Mouse (Mus musculus) heart, embryonic 16.5 days (tissue): Measurements from ENCODE around the gene 4930442H23Rik. TPM values are rescaled to one million over a fixed set of nuclear protein-coding genes. Genes with fewer than 3 reads are reported as not detected.

ENCODE experiments used
- ATAC-seq: fragments of 200-750 bp; cut with Nextera tagmentation; replicated peaks from 2 replicates; pipeline ENCODE4 v1.8.0; 2017; ENCODE audit warnings: moderate number of reproducible peaks; ENCODE audit not compliant: insufficient read depth, low FRiP score; ENCODE audit errors: extremely low read depth
- H3K27ac ChIP-seq: fragments of 300-500 bp; sonication (generic); 2 replicates; pipeline ENCODE4 v1.5.1; 2014; ENCODE audit warnings: mild to moderate bottlenecking, low read length, control low read depth, moderate library complexity
- H3K27me3 ChIP-seq: fragments of 300-500 bp; sonication (generic); 2 replicates; pipeline ENCODE4 v1.6.1; 2014; ENCODE audit warnings: low read length, mixed read lengths; ENCODE audit not compliant: control insufficient read depth, insufficient read depth
- H3K36me3 ChIP-seq: fragments of 300-500 bp; sonication (generic); 2 replicates; pipeline ENCODE4 v1.6.1; 2014; ENCODE audit not compliant: control insufficient read depth, insufficient read depth
- H3K4me1 ChIP-seq: fragments of 300-500 bp; sonication (generic); 2 replicates; pipeline ENCODE4 v1.6.1; 2014; ENCODE audit warnings: low read length, mixed read lengths; ENCODE audit not compliant: control insufficient read depth, insufficient read depth
- H3K4me2 ChIP-seq: fragments of 300-500 bp; sonication (generic); 2 replicates; pipeline ENCODE4 v1.6.1; 2014; ENCODE audit warnings: low read depth, mild to moderate bottlenecking, control low read depth, low read length
- H3K4me3 ChIP-seq: fragments of 300-500 bp; sonication (generic); 2 replicates; pipeline ENCODE4 v1.5.1; 2014; ENCODE audit warnings: mild to moderate bottlenecking, control low read depth, low read length
- H3K9ac ChIP-seq: fragments of 300-500 bp; sonication (generic); 2 replicates; pipeline ENCODE4 v1.6.1; 2014; ENCODE audit warnings: low read length, control low read depth
- H3K9me3 ChIP-seq: fragments of 300-500 bp; sonication (generic); replicated peaks from 2 replicates; pipeline ENCODE4 v1.6.1; 2016; ENCODE audit warnings: low read length; ENCODE audit not compliant: control insufficient read depth
- WGBS: fragments of 180-500 bp; shearing (Covaris S2); extraction: QIAGEN DNeasy Blood & Tissue Kit; methylation state at CpG from one replicate; pipeline ENCODE4 v1.1.7; 2014; 5-methylcytosine and 5-hydroxymethylcytosine counted together
- polyA plus RNA-seq: library from polyadenylated mRNA; unstranded; fragments of >200 nt; fragmentation: Nextera tagmentation; extraction: Ambion mirVana; gene quantifications from 2 replicates; pipeline ENCODE4 v1.2.1, GENCODE M21; 2015

The 4930442H23Rik gene
- polyA plus RNA-seq, 1 experiment from 2014 or later, result 0.11 TPM

DNA sequence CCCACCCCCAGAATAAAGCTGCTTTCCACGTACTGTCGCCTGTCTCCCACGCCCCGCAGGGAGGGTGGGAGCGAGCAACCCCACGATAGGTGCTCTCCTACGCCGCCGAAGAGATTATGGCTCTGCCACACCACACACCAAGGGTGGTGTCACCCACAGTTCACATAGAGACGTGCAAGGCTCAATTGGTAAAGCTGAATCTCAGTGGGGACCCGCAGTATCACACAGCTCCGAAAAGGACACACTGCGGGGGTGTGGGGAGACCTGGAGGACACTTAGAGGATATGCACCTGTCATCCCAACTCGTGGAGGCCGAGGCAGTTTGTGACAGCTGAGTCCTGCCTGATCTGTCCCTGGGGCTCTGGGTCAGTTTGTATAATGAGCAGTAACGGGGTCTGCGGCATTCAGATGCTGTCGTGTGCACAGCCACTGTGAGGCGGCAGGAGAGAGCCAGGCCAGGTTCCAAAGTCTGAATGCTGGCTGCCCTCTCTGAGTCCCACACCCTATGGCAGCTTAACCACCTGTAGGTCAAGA lies 9.4 kb upstream of the 4930442H23Rik start:
- Histone ChIP-seq H3K4me2 (peak overlapping the region; percentile 96), H3K27me3 (0 out of 2 replicates have a peak, but pooled peaks cover 7% of the 10 kb centered on the region), H3K4me1 (peaks cover 24% of the 10 kb centered on the region), H3K36me3 (peaks cover 9% of the 10 kb centered on the region), H3K9me3 (no peaks in the 10 kb centered on the region), H3K27ac (peak overlapping the region; percentile 100), H3K4me3 (peak overlapping the region; percentile 68), H3K9ac (peak overlapping the region; percentile 90)
- 4% methylated on average over 19 of the region's 19 CpGs for WGBS
- ATAC-seq, result no peak; the same call in 1 of the 2 replicates

- WGBS, result 1% methylated on average over 90 of the region's 93 CpGs
- H3K36me3 ChIP-seq, result peaks cover 9% of the 10 kb centered on the region
- peaks cover 21% of the 10 kb centered on the region for H3K4me1 ChIP-seq
- H3K9me3 ChIP-seq, result no peaks in the 10 kb centered on the region
- peak overlapping the region; percentile 68 for H3K4me3 ChIP-seq
- peak overlapping the region; percentile 96 for H3K4me2 ChIP-seq
- peak overlapping the region; percentile 90 for H3K9ac ChIP-seq
- 0 out of 2 replicates have a peak, but pooled peaks cover 7% of the 10 kb centered on the region for H3K27me3 ChIP-seq
- H3K27ac ChIP-seq, result peak overlapping the region; percentile 100
- ATAC-seq, result peak; percentile 75
These were observed 8.8 kb upstream of the 4930442H23Rik start for GRCm38 (mm10) chr10:81192270-81192967.

DNA sequence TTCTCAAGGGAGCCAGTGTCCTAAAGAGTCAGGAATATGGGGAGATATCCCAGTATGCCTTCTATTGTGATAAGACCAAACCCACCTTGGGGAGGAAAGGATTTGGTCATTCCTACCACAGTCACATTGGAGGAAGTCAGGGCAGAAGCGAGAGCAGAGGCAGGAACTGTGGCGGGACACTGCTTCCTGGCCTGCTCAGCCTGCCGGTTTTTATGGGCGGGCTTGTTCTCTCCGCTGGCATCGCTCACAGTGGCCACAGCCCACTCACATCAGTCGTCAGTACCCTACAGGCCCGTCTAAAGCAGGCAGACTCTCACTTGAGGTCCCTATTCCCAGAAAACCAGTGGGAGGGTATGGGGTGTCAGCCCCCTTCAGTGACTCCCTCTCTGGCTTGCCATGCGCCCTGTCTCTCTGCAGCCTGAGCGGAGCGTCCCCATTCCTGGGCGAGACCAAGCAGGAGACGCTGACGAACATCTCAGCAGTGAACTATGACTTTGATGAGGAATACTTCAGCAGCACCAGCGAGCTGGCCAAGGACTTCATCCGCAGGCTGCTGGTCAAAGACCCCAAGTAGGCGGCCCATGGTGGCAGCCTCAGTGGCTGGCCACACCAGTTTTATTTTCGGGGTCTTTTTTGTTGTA lies 7.8 kb upstream of the 4930442H23Rik start:
- H3K27me3 ChIP-seq, result 0 out of 2 replicates have a peak, but pooled peaks cover 7% of the 10 kb centered on the region
- H3K4me3 ChIP-seq, result no peak overlapping the region
- ATAC-seq, result no peak
- peak overlapping the region; percentile 90 for H3K9ac ChIP-seq
- peak overlapping the region; percentile 100 for H3K27ac ChIP-seq
- H3K36me3 ChIP-seq, result peaks cover 11% of the 10 kb centered on the region
- WGBS, result 72% methylated on average over 18 of the region's 18 CpGs
- H3K9me3 ChIP-seq, result no peaks in the 10 kb centered on the region
- H3K4me2 ChIP-seq, result peak overlapping the region; percentile 96
- peaks cover 21% of the 10 kb centered on the region for H3K4me1 ChIP-seq

GRCm38 (mm10) chr10:81190912-81191321 lies 7.3 kb upstream of the 4930442H23Rik start:
- H3K4me3 ChIP-seq, result no peak overlapping the region
- no peak for ATAC-seq
- H3K4me2 ChIP-seq, result no peak overlapping the region
- H3K36me3 ChIP-seq, result peaks cover 11% of the 10 kb centered on the region
- peaks cover 21% of the 10 kb centered on the region for H3K4me1 ChIP-seq
- peak overlapping the region; percentile 60 for H3K27ac ChIP-seq
- no peaks in the 10 kb centered on the region for H3K9me3 ChIP-seq
- 47% methylated on average over 6 of the region's 6 CpGs for WGBS
- H3K9ac ChIP-seq, result no peak overlapping the region
- 0 out of 2 replicates have a peak, but pooled peaks cover 7% of the 10 kb centered on the region for H3K27me3 ChIP-seq

DNA sequence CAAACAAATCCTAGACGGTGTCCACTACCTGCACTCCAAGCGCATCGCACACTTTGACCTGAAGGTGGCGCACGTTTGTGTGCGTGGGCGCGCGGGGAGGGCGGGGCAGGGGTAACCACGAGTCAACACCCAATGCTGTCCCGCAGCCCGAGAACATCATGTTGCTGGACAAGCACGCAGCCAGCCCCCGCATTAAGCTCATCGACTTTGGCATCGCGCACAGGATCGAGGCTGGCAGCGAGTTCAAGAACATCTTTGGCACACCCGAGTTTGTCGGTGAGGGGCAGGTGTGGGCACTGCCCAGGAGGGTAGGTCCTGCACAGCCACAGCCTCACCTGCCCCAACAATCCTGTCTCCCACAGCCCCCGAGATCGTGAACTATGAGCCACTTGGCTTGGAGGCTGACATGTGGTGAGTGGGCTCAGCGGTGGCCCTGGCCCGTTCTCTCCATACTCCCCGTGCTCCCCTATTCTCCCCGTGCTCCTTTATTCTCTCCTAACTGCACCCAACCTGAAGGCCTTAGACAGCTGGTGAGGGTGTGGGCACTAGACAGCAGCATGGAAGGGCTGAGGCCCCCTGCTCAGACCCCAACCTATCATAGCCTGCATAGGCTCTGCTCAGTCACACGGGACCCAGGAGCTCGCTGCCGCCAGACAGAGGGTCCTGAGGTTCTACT lies 6.7 kb upstream of the 4930442H23Rik start:
- Histone ChIP-seq H3K4me3 (no peak overlapping the region), H3K9me3 (no peaks in the 10 kb centered on the region), H3K27ac (no peak overlapping the region), H3K4me1 (peaks cover 24% of the 10 kb centered on the region), H3K4me2 (no peak overlapping the region), H3K36me3 (peaks cover 15% of the 10 kb centered on the region), H3K9ac (no peak overlapping the region), H3K27me3 (0 out of 2 replicates have a peak, but pooled peaks cover 4% of the 10 kb centered on the region)
- WGBS, result 67% methylated on average over 31 of the region's 31 CpGs
- ATAC-seq, result no peak

DNA sequence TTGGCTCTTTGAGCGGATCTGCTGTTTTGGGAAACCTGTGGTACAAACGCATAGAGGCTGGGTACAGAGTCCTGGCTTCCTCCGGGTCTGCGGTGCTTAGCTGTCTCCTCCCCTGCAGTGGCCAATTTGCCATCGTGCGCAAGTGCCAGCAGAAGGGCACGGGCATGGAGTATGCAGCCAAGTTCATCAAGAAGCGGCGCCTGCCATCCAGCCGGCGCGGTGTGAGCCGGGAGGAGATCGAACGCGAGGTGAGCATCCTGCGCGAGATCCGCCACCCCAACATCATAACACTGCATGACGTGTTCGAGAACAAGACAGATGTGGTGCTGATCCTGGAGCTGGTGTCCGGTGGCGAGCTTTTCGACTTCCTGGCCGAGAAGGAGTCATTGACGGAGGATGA lies 6.2 kb upstream of the 4930442H23Rik start:
- peaks cover 29% of the 10 kb centered on the region for H3K4me1 ChIP-seq

GRCm38 (mm10) chr10:81187161-81187560 lies 3.5 kb upstream of the 4930442H23Rik start:
- Histone ChIP-seq H3K36me3 (peaks cover 21% of the 10 kb centered on the region), H3K9ac (no peak overlapping the region)

More for the DNA sequence above, 6.2 kb upstream of the 4930442H23Rik start:
- H3K9me3 ChIP-seq, result no peaks in the 10 kb centered on the region
- WGBS, result 82% methylated on average over 26 of the region's 26 CpGs
- no peak for ATAC-seq
- H3K9ac ChIP-seq, result no peak overlapping the region
- no peaks in the 10 kb centered on the region for H3K27me3 ChIP-seq
- H3K4me3 ChIP-seq, result no peak overlapping the region
- H3K27ac ChIP-seq, result no peak overlapping the region
- H3K4me2 ChIP-seq, result no peak overlapping the region
- H3K36me3 ChIP-seq, result peaks cover 16% of the 10 kb centered on the region

GRCm38 (mm10) chr10:81184765-81185164 lies 1.1 kb upstream of the 4930442H23Rik start:
- Histone ChIP-seq H3K27ac (peak overlapping the region; percentile 43), H3K9ac (no peak overlapping the region), H3K36me3 (peaks cover 35% of the 10 kb centered on the region), H3K4me2 (no peak overlapping the region), H3K27me3 (no peaks in the 10 kb centered on the region), H3K4me1 (peaks cover 20% of the 10 kb centered on the region), H3K9me3 (no peaks in the 10 kb centered on the region), H3K4me3 (no peak overlapping the region)
- no peak; the same call in 1 of the 2 replicates for ATAC-seq
- 13% methylated on average over 4 of the region's 4 CpGs for WGBS

More at GRCm38 (mm10) chr10:81187161-81187560, 3.5 kb upstream of the 4930442H23Rik start:
- Histone ChIP-seq H3K4me1 (peaks cover 24% of the 10 kb centered on the region), H3K27me3 (no peaks in the 10 kb centered on the region), H3K4me3 (no peak overlapping the region), H3K9me3 (no peaks in the 10 kb centered on the region), H3K4me2 (no peak overlapping the region), H3K27ac (no peak overlapping the region)
- 93% methylated on average over 9 of the region's 9 CpGs for WGBS
- ATAC-seq, result no peak
